Mouse (Mus musculus) CH12.LX (cell line): ENCODE results near the gene Klf7.

Experiments used
- CTCF ChIP-seq, 2 experiments: IDR thresholded peaks in 1 of 2; conservative IDR thresholded peaks in 1 of 2; 2 replicates each; pipeline ENCODE4 v1.5.1; 2011 to 2012; ENCODE audit warnings: low read depth in 2 of 2, low read length in 2 of 2, improper control_type of control experiment in 1 of 2, inconsistent platforms in 1 of 2, mild to moderate bottlenecking in 1 of 2, moderate library complexity in 1 of 2
- E2F4 ChIP-seq: IDR thresholded peaks from 2 replicates; pipeline ENCODE4 v1.6.1; 2011; ENCODE audit warnings: low read depth, low read length, improper control_type of control experiment; ENCODE audit not compliant: insufficient replicate concordance
- POLR2A ChIP-seq: IDR thresholded peaks from 2 replicates; pipeline ENCODE4 v1.6.1; 2011; ENCODE audit warnings: low read depth, mild to moderate bottlenecking, improper control_type of control experiment, low read length
- SMC3 ChIP-seq: IDR thresholded peaks from 2 replicates; pipeline ENCODE4 v1.6.1; 2011; ENCODE audit warnings: low read depth, low read length, improper control_type of control experiment
- TBP ChIP-seq: conservative IDR thresholded peaks from 2 replicates; pipeline ENCODE4 v1.6.1; 2011; ENCODE audit warnings: low read depth, low read length, improper control_type of control experiment
- USF2 ChIP-seq: conservative IDR thresholded peaks from 2 replicates; pipeline ENCODE4 v1.6.1; 2011; ENCODE audit warnings: low read depth, low read length, improper control_type of control experiment
- ZKSCAN1 ChIP-seq: IDR thresholded peaks from 2 replicates; pipeline ENCODE4 v1.6.1; 2012; ENCODE audit warnings: low read depth, inconsistent platforms, low read length, improper control_type of control experiment, borderline replicate concordance

- TF ChIP-seq POLR2A (no peak), CTCF (conservative IDR thresholded peaks at IDR 0.05 in 1 of 2, IDR thresholded peaks at IDR 0.05 in 1 of 2; ENCODE audit: low read depth in 2 of 2, low read length in 2 of 2) (no peak), E2F4 (no peak), TBP (no peak), USF2 (no peak), ZKSCAN1 (no peak), SMC3 (no peak)
Observed at GRCm38 (mm10) chr1:64118285-64119170, 3.6 kb downstream of the Klf7 start.
